Mouse (Mus musculus) ES-Bruce4 (cell line): ENCODE measurements around the gene Trrap.

Source experiments
- CTCF ChIP-seq: IDR thresholded peaks from one replicate; pipeline ENCODE4 v1.8.1; 2011; ENCODE audit warnings: low read depth, low read length
- EP300 ChIP-seq: IDR thresholded peaks from 2 replicates; pipeline ENCODE4 v1.6.1; 2011; ENCODE audit warnings: low read depth, low read length; ENCODE audit not compliant: insufficient read depth

- TF ChIP-seq CTCF (no peak), EP300 (no peak)
These were observed 64.4 kb downstream of the Trrap start for GRCm38 (mm10) chr5:144831840-144832469.
